Mouse (Mus musculus) cerebral cortex, adult 2 months (tissue): ENCODE measurements around the gene Tcp11x2.

ENCODE experiments used
- WGBS: fragments of 180-500 bp; shearing (Covaris S2); methylation state at CpG from one replicate; pipeline ENCODE4 v1.1.7; 2018; 5-methylcytosine and 5-hydroxymethylcytosine counted together

The Tcp11x2 gene

GRCm38 (mm10) chrX:135693633-135694032 is at the start of gene Tcp11x2:
Gene Tcp11x2, minus strand, starts transcription at chrX:135693790.
- WGBS: 79% methylated on average over 1 of the region's 1 CpGs

DNA sequence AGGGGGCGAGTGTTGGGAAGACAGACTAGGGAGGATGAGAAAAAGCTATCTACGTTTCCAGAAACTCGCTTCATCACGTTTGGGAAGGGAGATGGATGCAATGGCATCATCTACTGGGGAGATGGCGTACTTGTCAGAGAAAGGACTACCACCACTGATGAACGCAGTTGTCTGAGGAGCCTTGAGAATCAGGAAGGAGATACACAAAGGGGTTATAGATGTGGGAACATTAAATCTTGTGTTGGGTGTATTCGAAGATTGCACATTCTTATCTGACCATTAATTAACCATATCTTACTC is 49.4 kb upstream of the Tcp11x2 start:
- WGBS: 6% methylated on average over 7 of the region's 7 CpGs

- WGBS: under 1% methylated on average over 48 of the region's 48 CpGs
Measured at GRCm38 (mm10) chrX:135742304-135743055, 48.9 kb upstream of the Tcp11x2 start, which contains the start of the genes Armcx5 and Gprasp1. Gene Armcx5, plus strand, starts transcription at chrX:135742733. Gene Gprasp1, plus strand, starts transcription at chrX:135742733.

DNA sequence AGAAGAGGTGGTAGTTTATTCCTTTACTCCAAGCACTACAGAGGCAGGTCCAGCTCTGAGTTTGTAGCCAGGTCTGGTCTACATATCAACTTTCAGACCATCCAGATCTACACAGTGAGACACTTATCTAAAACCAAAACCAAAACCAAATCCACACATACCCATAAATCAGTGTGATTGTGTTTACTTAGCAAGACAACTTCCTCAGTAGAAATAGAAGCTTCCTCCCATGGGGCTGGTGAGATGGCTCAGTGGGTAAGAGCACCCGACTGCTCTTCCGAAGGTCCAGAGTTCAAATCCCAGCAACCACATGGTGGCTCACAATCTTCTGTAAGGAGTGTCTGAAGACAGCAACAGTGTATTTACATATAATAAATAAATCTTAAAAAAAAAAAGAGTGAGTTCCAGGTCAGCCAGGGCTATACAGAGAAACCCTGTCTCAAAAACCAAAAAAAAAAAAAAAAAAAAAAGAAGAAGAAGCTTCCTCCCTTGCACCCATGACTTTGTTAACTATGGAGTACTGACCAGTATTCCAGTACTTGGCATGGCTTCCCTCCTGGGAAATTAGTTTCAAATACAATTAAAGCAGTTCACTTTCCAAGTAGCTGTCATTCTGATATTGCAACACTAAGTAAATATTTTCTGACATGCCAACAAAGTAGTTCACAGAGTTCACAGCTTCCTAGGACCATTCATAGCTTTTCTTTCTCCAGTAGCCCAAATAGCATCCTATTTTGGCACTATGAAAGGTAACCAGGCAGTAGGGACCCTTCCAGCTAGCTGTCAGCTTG is 45.3 kb upstream of the Tcp11x2 start:
- 86% methylated on average over 2 of the region's 2 CpGs for WGBS

DNA sequence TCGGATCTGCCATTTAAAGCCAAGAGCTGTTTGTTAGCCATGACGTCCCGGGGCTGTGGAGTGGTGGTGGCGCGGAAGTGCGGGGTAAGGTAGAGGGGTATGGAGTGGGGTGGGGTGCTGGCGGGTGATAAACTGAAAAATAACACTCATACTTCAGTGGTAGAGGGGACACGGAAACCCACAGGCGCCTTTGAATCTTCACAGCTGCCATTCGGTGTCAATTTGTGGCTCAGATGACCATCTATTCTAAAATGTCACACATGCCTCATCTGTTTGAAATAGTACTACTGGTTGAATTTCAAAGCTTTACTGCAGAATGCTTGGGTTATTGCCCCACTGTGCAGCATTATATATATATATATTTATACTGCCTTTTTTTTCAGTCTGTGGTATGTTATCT is 31.6 kb upstream of the Tcp11x2 start, which contains the start of gene Tmsb15a:
Gene Tmsb15a (minus strand): TSS at position 101 of the 400 bp plus-strand sequence.
- 88% methylated on average over 10 of the region's 10 CpGs for WGBS

DNA sequence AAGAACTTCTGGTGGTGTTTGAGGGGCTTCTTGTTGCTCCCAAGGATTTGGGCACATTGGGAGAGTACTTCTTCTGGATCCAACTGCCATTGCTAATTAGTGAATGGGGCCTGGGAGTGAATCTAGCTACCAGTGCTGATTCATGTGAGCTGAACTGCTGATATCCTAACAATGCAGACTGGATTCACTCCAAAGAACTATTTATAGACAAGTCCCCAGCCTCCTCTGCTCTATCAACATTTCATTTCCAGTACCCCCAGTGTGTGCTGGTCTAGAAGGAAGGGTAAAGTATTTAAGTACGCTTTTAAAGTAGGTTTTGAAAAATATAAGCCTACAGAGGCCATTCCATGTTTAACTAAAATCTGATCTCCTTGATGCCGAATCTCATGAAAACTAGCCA is 19.3 kb upstream of the Tcp11x2 start:
- 81% methylated on average over 2 of the region's 2 CpGs for WGBS

DNA sequence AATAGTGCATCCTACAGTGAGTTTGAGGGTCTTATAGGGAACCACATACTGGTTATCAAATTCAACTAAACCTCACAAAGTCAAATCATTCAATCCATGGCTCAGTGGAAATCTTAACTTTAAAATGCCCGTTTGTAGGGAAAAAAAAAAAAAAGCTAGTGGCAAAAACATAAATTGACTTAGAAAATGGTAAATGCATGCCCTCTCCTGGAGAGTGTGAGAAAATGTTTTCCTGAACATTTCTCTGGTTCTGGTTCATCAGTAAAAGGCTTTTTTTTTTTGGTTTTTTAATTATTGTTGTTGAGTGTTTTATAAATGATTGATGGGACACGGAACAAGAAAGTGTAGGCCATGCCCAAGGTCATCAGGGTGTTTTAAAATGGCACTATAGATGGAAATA is 10.8 kb upstream of the Tcp11x2 start:
- 35% methylated on average over 2 of the region's 2 CpGs for WGBS

DNA sequence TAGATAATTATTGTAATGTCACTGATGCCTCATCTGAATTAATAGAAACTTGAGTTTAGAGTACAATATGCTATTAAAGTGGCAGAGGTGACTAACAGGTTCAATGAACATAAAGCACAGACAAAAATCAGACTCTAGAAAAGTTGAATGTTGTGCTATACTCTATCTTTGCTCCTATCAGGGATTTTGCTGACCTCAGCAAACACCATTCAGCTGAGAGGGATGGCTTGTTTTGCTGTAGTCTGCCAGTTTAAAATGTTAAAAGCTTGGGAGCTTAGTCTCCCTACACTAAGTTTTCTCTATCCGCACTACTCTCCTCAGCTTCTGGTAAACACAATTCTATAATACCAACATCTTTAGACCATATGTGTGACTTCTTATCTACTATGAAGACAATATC is 9.5 kb upstream of the Tcp11x2 start:
- 91% methylated on average over 1 of the region's 1 CpGs for WGBS

- 38% methylated on average over 3 of the region's 3 CpGs for WGBS
Measured at GRCm38 (mm10) chrX:135687802-135688201, 5.8 kb downstream of the Tcp11x2 start.

DNA sequence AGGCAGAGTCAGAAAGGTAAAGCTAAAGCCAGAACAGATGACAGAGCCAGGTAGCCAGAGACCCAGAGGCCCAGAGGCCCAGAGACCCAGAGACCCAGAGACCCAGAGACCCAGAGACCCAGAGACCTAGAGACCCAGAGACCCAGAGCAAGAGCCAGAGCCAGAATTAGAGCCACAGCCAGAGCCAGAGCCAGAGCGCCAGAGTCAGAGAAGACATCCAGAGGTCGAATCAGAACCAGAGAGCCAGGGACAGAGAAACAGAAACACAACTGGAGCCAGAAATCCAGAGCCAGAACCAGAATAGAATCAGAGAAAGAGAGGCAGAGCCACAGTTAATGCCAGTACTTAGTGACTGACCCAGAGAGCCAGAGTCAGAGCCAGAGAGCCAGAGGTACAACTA is 11.7 kb downstream of the Tcp11x2 start:
- WGBS: 53% methylated on average over 2 of the region's 2 CpGs

- WGBS: 14% methylated on average over 9 of the region's 9 CpGs
Measured at GRCm38 (mm10) chrX:135652173-135652772, 41.3 kb downstream of the Tcp11x2 start.

DNA sequence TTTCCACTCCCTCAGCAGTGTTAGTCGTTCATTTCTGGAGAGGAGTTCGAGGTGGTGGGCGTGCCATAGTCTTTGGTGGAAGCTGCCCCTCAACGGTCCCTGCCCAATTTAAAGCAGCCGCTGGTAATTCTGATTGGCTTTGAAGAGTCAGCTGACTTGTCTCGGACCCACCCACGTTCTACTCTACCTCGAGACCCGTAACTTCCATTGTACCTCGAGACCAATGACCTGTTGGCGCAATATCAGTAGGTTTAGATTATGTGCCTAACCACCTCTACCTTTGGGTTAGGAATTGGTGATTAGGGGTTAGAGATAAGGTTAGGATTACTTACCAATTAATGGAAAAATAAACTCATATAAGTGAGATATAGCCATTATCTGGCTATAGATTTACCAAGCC is 66.0 kb downstream of the Tcp11x2 start, which contains the start of gene Prame:
Gene Prame (minus strand): TSS at position 101 of the 400 bp plus-strand sequence.
- WGBS: 89% methylated on average over 11 of the region's 11 CpGs
